Mouse (Mus musculus) bone marrow macrophage, adult 2 months (primary cell): ENCODE data around the gene Cenpt.

Experiments
- CTCF ChIP-seq: IDR thresholded peaks from 2 replicates; pipeline ENCODE4 v1.5.1; 2012; ENCODE audit warnings: low read depth, mild to moderate bottlenecking, low read length, moderate library complexity
- POLR2A ChIP-seq: IDR thresholded peaks from 2 replicates; pipeline ENCODE4 v1.6.1; 2012; ENCODE audit warnings: mild to moderate bottlenecking, low read depth, low read length, borderline replicate concordance

GRCm38 (mm10) chr8:105855248-105856167 is 2.4 kb upstream of the Cenpt start:
- TF ChIP-seq CTCF, result no peak
- no peak for TF ChIP-seq POLR2A
